Mouse (Mus musculus) heart, embryonic 14.5 days (tissue): ENCODE data around the gene Nudt4. TPM values are rescaled to one million over a fixed set of nuclear protein-coding genes. Genes with fewer than 3 reads are reported as not detected.

Experiments used
- ATAC-seq: fragments of 200-750 bp; cut with Nextera tagmentation; 2 replicates; pipeline ENCODE4 v1.8.0; 2017; ENCODE audit warnings: low read depth, moderate TSS enrichment; ENCODE audit not compliant: insufficient number of reproducible peaks, insufficient read depth, low FRiP score
- H3K27ac ChIP-seq, 2 experiments: fragments of 200-500 bp in 1 of 2; fragments of 300-500 bp in 1 of 2; sonication (generic) in 1 of 2; replicated peaks in 1 of 2; 2 replicates each; pipeline ENCODE4 v1.5.1; 2012 to 2014; ENCODE audit warnings: low read depth in 2 of 2, low read length in 2 of 2, control low read depth in 1 of 2, mild to moderate bottlenecking in 1 of 2, mixed read lengths in 1 of 2; ENCODE audit not compliant: control insufficient read depth in 1 of 2, insufficient read depth in 1 of 2
- H3K27me3 ChIP-seq: fragments of 300-500 bp; sonication (generic); 2 replicates; pipeline ENCODE4 v1.6.1; 2014; ENCODE audit warnings: mild to moderate bottlenecking, low read length, control low read depth; ENCODE audit not compliant: control insufficient read depth, insufficient read depth
- H3K36me3 ChIP-seq: fragments of 300-500 bp; sonication (generic); 2 replicates; pipeline ENCODE4 v1.6.1; 2014; ENCODE audit warnings: mild to moderate bottlenecking, control low read depth, low read length, mixed read lengths; ENCODE audit not compliant: control insufficient read depth, insufficient read depth
- H3K4me1 ChIP-seq, 2 experiments: fragments of 200-500 bp in 1 of 2; fragments of 300-500 bp in 1 of 2; sonication (generic) in 1 of 2; 2 replicates each; pipeline ENCODE4 v1.6.1; 2012 to 2014; ENCODE audit warnings: low read length in 2 of 2, control low read depth in 1 of 2, mixed read lengths in 1 of 2; ENCODE audit not compliant: control insufficient read depth in 2 of 2, insufficient read depth in 2 of 2
- H3K4me2 ChIP-seq: fragments of 300-500 bp; sonication (generic); 2 replicates; pipeline ENCODE4 v1.6.1; 2014; ENCODE audit warnings: mild to moderate bottlenecking, low read length
- H3K4me3 ChIP-seq, 2 experiments: fragments of 200-500 bp in 1 of 2; fragments of 300-500 bp in 1 of 2; sonication (generic) in 1 of 2; 2 replicates each; pipeline ENCODE4 v1.5.1; 2012 to 2014; ENCODE audit warnings: low read length in 2 of 2, mild to moderate bottlenecking in 2 of 2, control low read depth in 1 of 2, low read depth in 1 of 2, moderate library complexity in 1 of 2; ENCODE audit not compliant: control insufficient read depth in 1 of 2, insufficient read depth in 1 of 2
- H3K9ac ChIP-seq: fragments of 300-500 bp; sonication (generic); 2 replicates; pipeline ENCODE4 v1.6.1; 2014; ENCODE audit warnings: mild to moderate bottlenecking, low read length
- H3K9me3 ChIP-seq: fragments of 300-500 bp; sonication (generic); 2 replicates; pipeline ENCODE4 v1.6.1; 2016; ENCODE audit warnings: low read length, control low read depth; ENCODE audit not compliant: control insufficient read depth
- WGBS: fragments of 180-500 bp; shearing (Covaris S2); extraction: QIAGEN DNeasy Blood & Tissue Kit; methylation state at CpG from one replicate; pipeline ENCODE4 v1.1.7; 2014; 5-methylcytosine and 5-hydroxymethylcytosine counted together
- polyA plus RNA-seq: library from polyadenylated mRNA; unstranded; fragments of >200 nt; fragmentation: Nextera tagmentation; extraction: Ambion mirVana; gene quantifications from 2 replicates; pipeline ENCODE4 v1.2.1, GENCODE M21; 2014

The Nudt4 gene
- polyA plus RNA-seq, 1 experiment from 2014 or later: 101 TPM

GRCm38 (mm10) chr10:95566786-95567185 lies 2.8 kb upstream of the Nudt4 start:
- Histone ChIP-seq H3K9ac (no peak overlapping the region), H3K9me3 (no peaks in the 10 kb centered on the region), H3K4me3 (no peak overlapping the region), H3K4me2 (no peak overlapping the region), H3K36me3 (no peaks in the 10 kb centered on the region), H3K27me3 (no peaks in the 10 kb centered on the region), H3K4me1 (peaks cover 12 to 14% of the 10 kb centered on the region in 2 experiments; a peak in 3 of 4 replicates), H3K27ac (no peak overlapping the region)
- 78% methylated on average over 3 of the region's 3 CpGs for WGBS
- ATAC-seq: no peak

GRCm38 (mm10) chr10:95565156-95565854 lies 1.4 kb upstream of the Nudt4 start:
- Histone ChIP-seq H3K4me3 (no peak overlapping the region), H3K4me2 (peak overlapping the region; percentile 5), H3K27ac (no peak overlapping the region), H3K27me3 (no peaks in the 10 kb centered on the region), H3K9ac (no peak overlapping the region), H3K36me3 (no peaks in the 10 kb centered on the region), H3K9me3 (no peaks in the 10 kb centered on the region), H3K4me1 (peaks cover 12 to 26% of the 10 kb centered on the region in 2 experiments)
- no peak for ATAC-seq
- 31% methylated on average over 14 of the region's 14 CpGs for WGBS

DNA sequence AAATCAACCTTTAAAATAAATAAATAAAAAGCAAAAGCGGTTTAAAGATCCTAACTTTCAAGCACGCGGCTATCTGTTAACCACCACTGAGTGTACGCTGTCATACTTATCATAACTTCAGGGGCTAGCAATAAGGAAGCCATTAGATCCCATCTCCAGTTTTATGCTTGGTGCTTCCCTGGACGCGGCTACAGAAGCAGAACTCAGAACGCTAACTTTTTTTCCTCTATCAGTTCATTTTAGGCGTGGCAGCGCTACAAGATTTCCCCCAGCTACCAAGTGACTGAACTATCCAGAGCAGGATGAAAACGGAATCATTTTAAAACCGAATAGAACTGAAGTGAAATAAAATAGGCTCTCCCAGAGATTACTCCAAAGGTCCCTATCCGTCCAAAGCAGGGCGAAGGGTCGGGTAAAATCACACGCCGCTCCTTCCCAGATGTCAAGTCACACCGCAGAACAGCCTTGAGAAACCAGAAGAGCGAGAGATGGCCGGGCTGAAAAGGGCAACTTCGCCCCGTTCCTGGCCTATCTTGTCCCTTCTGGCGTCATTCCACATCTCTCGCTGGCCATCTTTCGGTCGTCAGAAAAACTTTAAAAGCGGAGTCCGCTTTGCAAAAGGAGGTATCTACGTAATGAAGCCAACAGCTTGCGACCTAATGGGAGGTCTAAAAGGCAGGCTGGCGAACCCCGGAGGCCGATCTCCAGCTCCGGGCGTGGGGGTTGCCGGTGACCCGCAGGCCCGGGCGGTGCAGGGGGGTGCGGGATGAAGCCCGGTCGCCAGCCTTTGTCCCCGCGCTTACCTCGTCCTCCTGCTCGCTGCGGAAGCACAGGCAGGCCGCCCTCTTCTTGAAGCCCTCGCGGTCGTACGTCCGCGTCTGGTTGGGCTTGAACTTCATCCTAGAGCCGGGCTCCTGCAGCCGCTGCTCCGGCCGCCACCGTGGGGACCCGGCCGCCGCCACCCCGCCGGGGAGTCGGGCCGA lies 796 bp downstream of the Nudt4 start:
- H3K4me1 ChIP-seq: peaks cover 14 to 41% of the 10 kb centered on the region in 2 experiments
- peak overlapping the region; percentile 85 for H3K4me2 ChIP-seq
- H3K4me3 ChIP-seq: peak overlapping the region; percentile 96 to 99
- peak; percentile 42 for ATAC-seq
- H3K27me3 ChIP-seq: no peaks in the 10 kb centered on the region
- WGBS: under 1% methylated on average over 56 of the region's 65 CpGs
- peak overlapping the region; percentile 97 for H3K9ac ChIP-seq
- 0 out of 2 replicates have a peak, but pooled peaks cover 4% of the 10 kb centered on the region for H3K36me3 ChIP-seq
- H3K9me3 ChIP-seq: no peaks in the 10 kb centered on the region
- H3K27ac ChIP-seq: peak overlapping the region; percentile 87 to 93

DNA sequence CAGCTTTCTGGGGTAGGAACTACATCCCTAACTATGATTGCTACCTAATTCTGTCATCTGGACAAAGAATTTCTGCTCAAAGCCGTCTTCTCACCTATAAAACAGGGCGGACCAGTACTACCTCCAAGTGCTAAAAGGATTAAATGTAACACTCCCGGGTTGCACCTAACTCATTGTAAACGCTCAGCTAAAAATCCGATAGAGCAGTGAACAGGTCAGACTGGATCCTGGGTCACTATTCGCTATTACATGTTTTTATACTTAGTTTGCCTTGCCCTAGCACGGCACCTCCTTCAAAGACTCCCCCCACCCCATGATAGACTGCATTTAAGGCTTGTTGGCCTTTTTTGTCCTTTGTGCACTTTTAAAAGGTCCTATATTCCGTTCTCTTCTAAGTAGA lies 1.6 kb downstream of the Nudt4 start:
- Histone ChIP-seq H3K36me3 (0 out of 2 replicates have a peak, but pooled peaks cover 4% of the 10 kb centered on the region), H3K27me3 (no peaks in the 10 kb centered on the region), H3K9ac (peak overlapping the region; percentile 97), H3K4me1 (peaks cover 14 to 41% of the 10 kb centered on the region in 2 experiments), H3K27ac (peak overlapping the region; percentile 30 to 93; a peak in 3 of 4 replicates), H3K4me2 (peak overlapping the region; percentile 85), H3K4me3 (peak overlapping the region; percentile 96 to 99), H3K9me3 (no peaks in the 10 kb centered on the region)
- WGBS: 5% methylated on average over 8 of the region's 8 CpGs
- ATAC-seq: no peak

DNA sequence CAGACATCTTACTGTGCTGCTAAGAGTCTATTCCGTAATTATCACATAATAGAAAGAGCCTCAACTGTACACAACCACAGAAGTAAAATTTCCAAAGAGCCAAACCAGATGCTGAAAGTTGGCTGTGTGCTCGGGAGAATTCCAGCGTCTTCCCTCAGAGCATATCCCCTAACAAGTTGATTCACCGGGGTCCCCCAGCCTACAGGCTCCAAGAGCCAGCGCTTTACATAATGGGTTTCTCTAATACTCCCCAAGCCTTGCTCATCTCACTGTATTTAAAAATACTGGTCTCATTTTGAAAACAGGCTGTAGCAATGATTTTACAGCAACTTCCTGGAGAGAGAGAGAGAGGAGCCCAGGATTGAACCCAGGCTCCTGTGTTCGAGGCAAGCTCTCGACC lies 2.3 kb downstream of the Nudt4 start:
- peak overlapping the region; percentile 85 for H3K4me2 ChIP-seq
- no peak overlapping the region for H3K27ac ChIP-seq
- ATAC-seq: no peak
- peak overlapping the region; percentile 96 to 99 for H3K4me3 ChIP-seq
- H3K27me3 ChIP-seq: no peaks in the 10 kb centered on the region
- peak overlapping the region; percentile 97 for H3K9ac ChIP-seq
- H3K36me3 ChIP-seq: 0 out of 2 replicates have a peak, but pooled peaks cover 4% of the 10 kb centered on the region
- WGBS: 43% methylated on average over 7 of the region's 7 CpGs
- no peaks in the 10 kb centered on the region for H3K9me3 ChIP-seq
- peaks cover 14 to 42% of the 10 kb centered on the region in 2 experiments for H3K4me1 ChIP-seq

- ATAC-seq: no peak
- Histone ChIP-seq H3K27me3 (no peaks in the 10 kb centered on the region), H3K4me3 (peak overlapping the region in 1 of 2 experiments; percentile 5; a peak in 2 of 4 replicates), H3K4me1 (peaks cover 19 to 48% of the 10 kb centered on the region in 2 experiments), H3K9me3 (no peaks in the 10 kb centered on the region), H3K27ac (no peak overlapping the region), H3K4me2 (peak overlapping the region; percentile 26), H3K36me3 (0 out of 2 replicates have a peak, but pooled peaks cover 4% of the 10 kb centered on the region), H3K9ac (no peak overlapping the region; the same call in 1 of the 2 replicates)
- 76% methylated on average over 9 of the region's 9 CpGs for WGBS
These were observed 3.5 kb downstream of the Nudt4 start for GRCm38 (mm10) chr10:95560394-95560983.

GRCm38 (mm10) chr10:95559426-95559825 lies 4.5 kb downstream of the Nudt4 start:
- Histone ChIP-seq H3K4me3 (no peak overlapping the region), H3K4me2 (peak overlapping the region; percentile 26; the same call in 1 of the 2 replicates), H3K4me1 (peaks cover 10 to 39% of the 10 kb centered on the region in 2 experiments), H3K9me3 (no peaks in the 10 kb centered on the region), H3K9ac (no peak overlapping the region), H3K27me3 (no peaks in the 10 kb centered on the region), H3K27ac (no peak overlapping the region), H3K36me3 (peaks cover 9% of the 10 kb centered on the region; the same call in 1 of the 2 replicates)
- 65% methylated on average over 7 of the region's 7 CpGs for WGBS
- ATAC-seq: no peak
